Mouse (Mus musculus) right cerebral cortex, postnatal 10 days (tissue): ENCODE results near the gene Atp1b2.

Experiments
- DNase-seq, 2 experiments: peaks; one replicate each; pipeline ENCODE4 v3.0.0; 2021; ENCODE audit warnings: low spot score in 2 of 2

Gene Atp1b2

DNA sequence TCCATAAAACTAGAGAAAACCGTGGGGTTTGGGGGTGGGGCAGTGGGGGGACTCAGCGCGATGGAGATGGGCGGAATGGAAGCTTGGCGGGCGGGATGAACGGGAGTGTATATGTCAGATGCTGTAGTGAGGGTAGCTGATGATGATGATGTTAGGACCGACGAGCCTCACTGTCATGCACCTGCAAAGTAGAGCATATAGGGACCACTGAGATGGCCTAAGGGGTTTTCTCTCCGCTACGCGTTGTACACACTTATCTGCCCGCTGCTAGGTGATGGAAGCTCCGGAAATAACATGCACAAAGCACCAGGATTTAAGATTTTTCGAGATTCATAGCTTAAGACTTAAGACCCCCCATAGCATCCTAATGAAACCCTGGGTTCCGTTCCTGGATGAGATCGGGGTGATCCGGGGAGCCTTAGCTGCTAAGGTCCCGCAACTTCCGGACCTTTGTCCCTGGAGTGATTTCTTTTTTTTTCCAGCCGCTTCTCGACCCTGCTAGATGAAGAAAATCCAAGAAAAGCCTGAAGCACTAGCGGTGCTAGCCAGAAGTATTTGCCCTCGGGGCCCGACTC lies 25.1 kb downstream of the Atp1b2 start:
- DNase-seq = no peak

DNA sequence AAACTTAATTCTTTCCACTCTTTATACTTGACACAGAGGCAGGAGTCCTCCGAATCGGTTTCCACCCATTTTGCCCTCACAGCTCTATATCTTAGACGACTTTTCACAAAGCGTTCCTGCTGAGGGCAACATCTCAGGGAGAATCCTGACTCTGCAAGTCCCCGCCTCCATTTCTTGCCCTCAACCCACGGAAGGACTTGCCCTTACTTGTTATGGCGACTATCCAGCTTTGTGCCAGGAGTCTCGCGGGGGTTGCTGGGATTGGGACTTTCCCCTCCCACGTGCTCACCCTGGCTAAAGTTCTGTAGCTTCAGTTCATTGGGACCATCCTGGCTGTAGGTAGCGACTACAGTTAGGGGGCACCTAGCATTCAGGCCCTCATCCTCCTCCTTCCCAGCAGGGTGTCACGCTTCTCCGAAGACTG lies 25.6 kb downstream of the Atp1b2 start, which contains the start of the genes Wrap53 and Trp53:
TSS of gene Wrap53 (minus strand) at position 165 of the 424 bp plus-strand sequence.
TSS of gene Trp53 (plus strand) at position 269 of the 424 bp plus-strand sequence.
- DNase-seq = peak; percentile 93 to 95

DNA sequence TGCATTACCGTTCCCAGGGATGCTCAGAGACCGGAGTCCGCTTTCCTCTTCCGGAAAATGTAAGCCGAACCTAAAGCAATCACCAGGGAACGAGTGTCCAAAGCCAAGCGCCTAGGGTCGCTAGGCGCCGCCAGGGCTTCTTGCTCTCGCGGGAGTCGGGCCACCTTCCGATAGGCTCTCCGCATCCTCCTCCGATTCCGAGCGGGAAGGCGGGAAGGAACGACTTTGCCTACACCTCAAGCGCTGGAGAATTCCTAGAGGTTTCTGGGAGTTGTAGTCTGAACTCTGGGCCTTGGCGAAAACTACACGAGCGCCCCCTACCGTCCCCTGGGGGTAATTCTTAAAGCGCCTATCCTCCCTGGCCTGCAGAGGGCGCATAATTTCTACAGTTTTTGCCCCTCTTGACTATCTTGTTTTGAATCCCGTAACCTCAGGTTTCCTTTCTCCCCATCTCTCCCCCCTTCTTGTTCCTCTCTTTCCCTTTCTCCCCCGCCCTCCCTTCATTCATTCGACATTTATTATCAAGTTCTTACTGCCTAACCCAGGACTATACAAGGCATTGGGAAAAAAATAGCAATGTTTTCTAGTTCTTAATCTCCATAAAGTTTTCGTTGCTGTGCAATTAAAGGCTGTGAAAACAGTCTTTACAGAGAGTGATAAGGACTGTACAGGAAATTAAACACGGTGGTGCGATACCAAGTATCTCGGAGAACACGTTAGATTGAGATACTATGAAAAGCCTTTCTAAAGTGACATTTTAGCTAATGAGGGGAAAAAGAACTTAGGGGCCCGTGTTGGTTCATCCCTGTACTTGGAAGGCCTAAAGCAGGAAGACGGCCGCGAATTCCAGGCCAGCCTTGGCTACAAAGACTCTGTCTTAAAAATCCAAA lies 26.4 kb downstream of the Atp1b2 start:
- peak; percentile 98 for DNase-seq

DNA sequence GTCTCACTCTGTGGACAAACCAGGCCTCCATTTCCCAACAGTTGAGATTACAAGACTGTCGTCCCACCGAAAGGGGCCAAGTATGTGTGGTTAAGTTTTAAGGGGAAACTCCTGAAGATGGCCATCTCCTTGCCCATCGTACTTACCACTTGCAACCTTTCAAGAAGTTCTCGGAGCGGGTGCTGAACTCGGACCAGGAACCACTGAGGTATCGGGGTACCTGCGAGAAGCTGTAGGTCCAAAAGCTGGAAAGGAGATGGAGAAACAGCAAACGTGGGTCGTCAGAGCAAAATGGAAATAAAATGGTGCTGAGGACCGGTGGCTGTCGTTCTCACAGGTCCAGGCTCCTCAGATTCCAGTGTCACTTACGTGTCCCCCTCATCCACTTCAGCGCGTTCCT lies 27.4 kb downstream of the Atp1b2 start:
- no peak for DNase-seq

DNA sequence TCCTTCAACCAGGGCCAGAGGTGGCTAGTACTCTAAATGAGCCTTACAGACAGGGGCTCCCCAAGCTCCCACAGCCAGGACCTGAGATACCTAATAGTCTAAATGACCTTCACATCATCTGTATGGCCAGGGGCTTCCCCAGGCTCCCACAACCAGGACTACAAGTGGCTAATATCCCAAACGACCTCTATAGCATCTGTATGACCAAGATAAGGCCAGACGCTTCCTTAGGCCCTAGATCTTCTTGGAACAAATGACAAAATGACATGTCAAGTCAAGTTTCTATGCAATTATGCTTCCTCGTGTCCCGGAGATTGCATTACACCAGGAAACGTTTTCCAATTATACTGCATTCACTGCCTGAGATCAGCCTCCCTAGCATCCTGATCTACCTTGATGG lies 29.4 kb downstream of the Atp1b2 start:
- DNase-seq = no peak

DNA sequence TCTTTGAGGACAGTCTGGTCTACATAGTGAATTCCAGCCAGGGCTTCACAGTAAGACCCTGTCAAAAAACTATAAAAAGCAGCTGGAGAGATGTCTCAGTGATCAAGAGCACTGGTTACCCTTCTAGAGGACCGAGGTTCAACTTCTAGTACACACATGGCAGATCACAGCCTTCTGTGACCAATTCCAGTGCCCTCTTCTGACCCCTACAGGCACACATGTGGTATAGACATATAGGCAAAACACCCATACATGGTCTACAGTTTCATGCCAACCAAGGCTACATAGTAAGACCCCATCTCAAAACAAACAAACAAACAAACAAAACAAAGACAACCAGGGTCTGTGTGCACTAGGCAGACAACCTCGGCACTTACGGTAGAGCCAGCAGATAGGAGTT lies 30.5 kb downstream of the Atp1b2 start:
- no peak for DNase-seq

DNA sequence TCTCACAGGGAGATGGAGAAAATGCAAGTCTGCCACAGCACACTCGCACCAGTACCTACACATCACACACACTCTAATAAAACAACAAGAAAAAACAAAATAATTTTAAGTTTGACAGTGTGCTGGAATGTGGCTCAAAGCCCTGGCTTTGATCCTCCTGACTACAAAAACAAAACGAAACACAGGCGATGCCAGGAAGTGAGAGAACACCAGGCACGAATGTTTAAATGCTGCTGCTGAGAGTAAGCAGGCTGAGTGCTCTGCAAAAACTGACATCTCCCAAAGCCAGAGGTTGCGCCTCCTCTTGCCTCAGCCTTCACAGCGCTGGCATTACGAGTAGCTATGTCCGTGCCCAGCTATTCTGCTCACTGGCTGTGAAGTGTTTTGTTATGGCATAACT lies 40.6 kb downstream of the Atp1b2 start:
- no peak for DNase-seq

DNA sequence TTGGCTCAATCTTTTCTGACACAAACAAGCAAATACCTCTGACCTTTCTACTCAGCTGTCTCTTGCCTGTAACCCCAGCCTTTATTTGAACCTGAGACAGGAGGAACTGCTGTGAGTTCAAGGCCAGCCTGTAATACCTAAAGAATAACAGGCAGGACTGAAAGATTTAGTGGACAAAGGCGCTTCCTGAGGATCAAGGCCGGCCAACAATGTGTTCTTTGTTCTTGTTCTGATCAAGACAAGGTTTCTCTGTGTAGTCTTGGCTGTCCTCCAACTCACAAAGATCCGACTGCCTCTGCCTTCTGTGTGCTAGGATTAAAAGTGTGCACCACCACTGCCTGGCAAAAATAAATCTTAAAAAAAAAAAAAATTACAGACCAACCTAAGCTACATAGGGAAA lies 41.4 kb downstream of the Atp1b2 start:
- no peak for DNase-seq

DNA sequence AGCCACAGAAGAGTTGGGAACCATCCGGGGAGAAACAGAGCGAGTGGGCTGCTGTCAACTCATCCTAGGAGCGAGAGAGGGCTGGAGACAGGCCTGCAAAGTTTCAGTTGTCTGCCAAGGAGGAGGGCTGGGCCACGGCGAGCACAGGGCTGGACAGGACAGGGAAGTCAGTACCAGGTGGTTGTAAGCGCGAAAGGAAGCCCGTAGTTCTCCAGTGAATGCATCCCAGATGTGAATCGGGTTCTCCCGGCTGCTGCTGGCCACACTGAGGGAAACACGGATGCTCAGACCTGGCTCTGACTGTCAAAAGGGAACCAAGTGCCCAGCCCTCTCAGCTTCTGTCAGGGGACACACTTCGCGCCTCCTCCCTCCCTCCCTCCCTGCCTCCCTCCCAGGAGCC lies 42.4 kb downstream of the Atp1b2 start:
- no peak for DNase-seq

DNA sequence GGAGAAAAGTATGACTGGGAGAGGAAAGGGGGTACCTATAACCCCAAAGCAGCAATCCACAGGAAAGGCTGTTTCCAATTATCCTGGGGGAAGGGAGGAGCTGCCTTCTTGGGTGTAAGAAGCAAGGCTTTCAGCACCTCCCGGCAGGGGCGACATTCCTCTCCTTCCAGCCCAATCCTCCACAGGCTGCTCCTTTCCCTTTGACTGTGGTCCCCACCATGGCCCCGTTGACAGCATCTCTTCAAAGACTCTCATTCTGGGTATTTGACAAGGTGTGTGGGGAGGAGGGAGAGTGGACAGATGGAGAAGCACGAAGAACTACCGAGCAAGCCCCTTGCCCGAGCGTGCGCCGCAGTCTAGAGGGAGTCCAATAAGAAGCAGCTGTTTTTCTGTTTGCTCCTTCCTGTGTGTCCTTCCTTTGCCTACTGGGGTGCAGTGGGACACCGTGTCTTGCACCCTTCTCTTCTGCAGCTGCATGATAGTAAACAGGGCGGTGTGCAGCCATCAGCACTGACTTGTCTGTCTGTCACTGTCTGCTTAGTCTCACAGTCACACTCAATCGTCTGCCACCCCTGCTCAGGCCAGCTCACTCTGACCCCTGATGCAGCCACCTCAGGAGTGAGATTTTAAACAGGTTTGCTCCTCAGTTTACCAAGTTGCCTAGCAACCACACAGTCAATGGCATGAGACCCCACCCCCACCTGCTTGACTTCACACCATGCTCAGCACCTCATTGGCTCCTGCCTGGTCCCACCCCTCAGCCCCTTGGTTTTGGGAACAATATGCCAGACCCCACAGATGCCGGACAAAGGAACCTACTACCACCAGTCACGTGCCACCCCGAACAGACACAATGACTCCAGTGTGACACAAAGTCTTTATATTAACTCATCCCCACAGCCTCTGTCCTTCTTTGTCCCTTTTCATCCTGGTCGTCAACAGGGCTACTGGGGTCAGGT lies 44.6 kb downstream of the Atp1b2 start:
- DNase-seq = no peak

DNA sequence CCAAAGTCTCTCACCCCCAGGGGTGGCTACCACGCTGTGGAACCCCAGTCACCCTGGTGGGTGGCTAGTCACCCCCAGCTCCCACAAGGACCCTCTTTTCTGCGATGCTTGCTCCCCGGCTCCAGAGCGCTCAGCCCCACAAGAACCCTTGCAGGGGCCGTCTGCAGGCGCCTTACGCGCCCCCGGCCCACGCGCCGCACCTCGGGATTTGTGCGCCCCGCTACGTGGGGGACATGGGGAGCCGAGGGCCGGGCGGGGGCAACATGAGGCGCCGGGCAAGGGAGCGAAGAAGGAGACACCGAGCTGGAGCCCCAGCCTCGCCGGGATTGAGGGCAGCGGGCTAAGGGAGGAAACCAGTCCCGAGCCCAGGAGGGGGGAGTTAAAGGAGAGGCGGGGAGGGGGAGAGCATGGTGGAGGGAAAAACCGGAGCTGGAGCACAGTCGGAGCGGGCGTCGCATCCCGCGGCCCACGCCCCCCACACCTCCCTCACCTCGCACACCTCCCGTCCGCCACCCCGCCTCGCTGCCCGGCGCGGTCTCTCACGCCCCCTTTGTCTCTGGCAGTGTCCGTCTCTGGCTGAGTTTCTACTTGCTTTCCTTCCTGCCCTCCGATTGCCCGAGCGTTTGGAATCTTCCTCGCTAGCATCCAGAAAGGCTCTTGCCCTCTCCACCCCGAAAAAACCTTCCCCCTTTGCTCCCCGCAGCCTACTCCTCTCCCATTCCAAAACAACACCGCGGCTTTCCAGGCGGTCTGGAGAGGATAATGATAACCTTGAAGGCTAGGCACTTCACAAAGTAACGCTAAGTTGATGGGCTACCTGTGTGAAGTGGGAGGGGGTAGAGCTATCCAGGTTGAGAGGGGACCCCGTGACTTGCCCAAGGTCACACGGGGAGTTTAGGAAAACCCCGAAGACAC lies 45.6 kb downstream of the Atp1b2 start, which contains the start of gene Efnb3:
TSS of gene Efnb3 (minus strand) at position 355 of the 915 bp plus-strand sequence.
- DNase-seq = peak; percentile 76

DNA sequence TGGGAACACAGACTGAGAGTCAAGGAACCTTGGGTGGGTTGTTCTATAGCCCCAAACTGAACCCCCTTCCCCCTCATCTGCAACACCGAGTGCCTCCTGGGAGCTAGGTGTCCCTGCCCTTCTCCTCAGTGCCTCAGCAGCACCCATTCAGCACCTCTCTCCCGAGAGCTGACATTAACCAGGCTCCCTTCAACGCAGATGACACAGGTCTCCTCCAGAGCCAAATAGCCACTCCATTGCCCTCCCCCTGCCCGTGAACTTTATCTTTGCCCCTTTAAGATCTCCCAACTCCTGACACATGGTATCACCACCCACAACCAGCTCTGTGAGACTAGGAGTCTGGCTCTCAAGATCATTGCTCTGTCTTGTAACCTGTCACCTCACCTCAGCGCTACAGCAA lies 46.6 kb downstream of the Atp1b2 start:
- no peak for DNase-seq

DNA sequence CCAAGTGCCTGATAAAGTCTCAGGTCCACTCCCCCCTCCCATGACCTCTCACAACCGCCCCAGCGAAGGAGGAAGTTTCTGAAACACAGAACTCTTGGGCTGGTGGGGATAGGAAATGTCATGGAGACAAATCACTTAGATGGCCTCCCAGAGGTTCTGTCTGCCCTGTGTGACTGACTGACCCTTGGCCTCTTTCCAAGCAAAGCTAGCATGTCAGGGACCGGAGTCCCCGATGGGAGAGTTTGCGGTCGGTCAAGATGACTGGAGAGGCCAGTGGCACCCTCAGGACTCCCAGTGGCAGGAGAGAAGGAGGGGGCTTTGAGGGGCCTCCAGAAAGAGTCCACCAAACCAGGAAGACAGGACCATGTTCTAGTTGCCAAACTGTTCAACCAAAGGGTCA lies 47.0 kb downstream of the Atp1b2 start:
- DNase-seq = no peak

DNA sequence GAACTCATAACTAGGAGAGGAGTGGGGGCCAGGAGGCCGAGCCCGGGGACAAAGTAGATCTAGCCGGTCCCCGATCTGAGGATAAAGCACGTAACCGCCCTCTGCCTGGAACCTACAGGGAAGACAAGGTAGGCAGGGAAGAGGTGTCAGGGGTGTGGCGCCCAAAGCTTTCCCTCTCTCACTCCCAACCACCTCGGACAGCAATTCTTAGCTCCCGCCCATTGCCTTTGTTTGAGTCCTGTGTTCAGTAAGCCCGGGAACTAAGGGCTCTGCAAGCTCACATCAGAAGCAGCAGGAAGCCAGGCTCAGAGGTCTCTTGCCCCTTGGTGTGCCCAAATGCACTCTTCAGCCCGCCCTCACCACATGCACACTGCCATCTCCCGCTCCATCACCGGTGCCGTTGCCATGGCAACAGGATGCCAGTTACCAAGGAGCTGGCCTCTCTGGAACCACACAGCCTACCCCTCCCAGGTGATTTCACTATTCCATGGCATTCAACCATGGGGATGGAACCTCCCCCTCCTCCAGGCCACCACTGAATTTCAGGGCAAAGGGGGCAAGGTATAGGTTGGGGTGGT lies 48.3 kb downstream of the Atp1b2 start:
- peak; percentile 83 for DNase-seq

DNA sequence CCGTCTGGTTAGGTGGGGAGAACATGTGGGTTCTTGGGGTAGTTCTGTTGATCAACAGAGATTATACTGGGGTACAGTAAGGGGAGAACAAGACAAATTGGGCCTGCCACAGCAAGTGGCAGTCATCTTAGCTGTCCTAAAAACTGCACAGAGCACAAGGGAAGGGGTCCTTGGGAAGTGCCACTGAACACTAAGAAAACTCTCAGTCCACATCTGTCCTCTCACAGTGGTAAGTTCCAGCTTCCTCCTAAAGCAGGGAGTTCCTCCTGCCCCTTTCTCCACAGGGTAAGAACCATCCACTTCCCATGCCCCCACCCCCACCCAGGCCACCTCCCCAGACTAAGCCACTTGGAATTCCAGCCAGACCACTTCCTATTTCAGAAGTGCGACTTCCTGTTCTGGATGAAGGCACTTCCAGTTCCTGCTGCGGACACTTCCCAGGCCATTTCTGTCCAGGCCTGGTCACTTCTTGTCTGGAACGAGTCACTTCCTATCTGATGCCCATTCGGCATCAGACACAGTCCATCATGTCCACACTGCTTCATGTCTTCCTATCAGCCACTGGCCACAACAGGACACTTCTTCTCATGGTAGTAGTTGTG lies 51.1 kb downstream of the Atp1b2 start:
- DNase-seq = no peak

DNA sequence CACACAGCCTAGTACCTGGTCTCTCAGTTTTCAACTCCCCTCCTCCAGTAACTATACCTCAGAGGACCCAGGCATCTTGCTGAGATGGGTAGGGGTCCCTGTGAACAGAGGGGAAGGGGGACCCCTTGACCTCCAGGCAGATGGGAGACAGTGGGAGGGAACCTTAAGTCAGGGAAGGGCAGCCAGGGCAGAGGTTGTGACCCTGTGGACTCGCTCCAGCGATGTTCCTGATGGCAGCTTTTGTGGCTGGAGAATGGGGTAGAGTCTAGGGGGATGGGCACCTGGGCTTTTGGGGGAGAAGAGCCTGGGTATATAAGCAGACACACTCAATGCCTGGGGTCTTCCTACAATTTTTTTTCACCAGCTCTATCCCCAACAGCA lies 52.4 kb downstream of the Atp1b2 start:
- peak in 1 of 2 experiments; percentile 60 for DNase-seq

DNA sequence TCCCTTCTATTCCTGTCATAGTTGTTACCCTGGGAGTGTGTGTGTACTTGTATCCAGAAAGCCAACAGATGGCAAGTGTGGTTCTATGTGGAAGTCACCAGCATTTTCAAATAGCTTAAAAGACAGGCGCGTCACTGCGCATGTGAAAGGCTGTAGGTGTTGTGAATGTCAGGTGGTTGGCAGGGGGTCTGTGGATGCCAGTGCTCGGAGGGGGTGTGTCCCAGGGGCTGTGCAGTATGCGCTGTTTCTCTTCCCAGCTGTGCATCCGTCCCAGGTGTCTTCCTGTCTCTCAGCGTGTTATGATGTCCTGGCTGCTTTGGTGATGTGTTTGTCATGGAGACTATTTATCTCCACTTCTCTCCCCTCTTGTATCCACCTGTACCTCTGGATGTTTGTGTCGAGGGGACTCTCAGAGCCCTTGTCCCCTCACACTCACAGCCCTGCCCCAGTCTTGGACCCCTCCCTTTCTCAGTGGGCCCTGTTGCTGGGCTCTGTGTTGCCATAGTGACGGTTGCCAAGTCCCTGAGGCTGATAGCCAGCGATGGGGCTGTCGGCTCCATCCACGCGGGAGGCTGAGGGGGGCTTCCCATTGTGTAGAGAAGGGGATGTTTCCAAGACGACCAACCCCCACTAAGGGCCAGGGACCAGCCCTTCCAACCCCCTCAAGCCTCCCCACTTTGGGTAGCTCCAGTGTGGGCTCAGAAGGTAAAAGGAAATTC lies 53.0 kb downstream of the Atp1b2 start:
- DNase-seq = peak; percentile 89 to 90

DNA sequence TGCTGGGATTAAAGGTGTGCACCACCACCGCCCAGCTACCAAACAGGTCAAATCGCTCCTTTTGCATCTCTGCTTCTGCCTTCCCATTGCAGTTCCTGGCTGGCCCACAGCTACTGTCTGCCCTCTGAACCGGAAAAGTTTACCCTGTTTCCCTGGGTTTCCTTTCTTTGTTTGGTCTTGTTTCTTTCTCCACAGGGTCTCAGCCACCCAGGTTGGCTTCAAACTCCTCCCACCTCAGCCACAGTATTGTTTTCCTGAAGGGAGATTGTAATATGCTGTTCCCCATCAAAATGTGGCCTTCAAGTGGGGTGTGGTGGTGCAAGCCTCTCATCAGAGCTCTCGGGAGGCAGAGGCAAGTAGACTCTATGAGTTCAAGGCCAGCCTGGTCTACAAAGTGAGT lies 54.4 kb downstream of the Atp1b2 start:
- DNase-seq = no peak
